In the genomic region with DNA sequence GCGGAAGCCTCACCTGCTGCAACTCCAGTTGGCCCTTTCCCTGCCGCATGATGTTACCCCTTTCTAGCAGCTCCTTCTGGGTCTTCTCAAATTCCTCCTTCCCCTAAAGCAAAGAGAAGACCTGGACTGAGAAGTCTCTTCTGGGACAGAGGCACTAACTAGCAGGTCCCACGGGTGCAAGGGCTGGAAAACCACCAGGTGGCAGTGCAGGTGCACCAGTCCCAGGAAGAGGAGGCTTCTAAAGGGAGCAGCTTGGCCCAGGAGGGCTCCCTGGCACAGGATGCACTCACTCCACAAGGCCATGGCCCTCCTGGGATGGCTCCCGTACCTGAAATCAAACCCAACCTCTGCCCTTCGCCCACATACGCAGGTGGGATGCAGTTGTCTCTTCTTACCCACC, we compare ENCODE assay signal across 8 mouse cellular contexts. TPM values are rescaled to one million over a fixed set of nuclear protein-coding genes. Genes with fewer than 3 reads are reported as not detected.
A peak's percentile ranks its signal among the peaks of the same experiment; 100 is the strongest.
DNase-seq lines count a peak whose midpoint lies in the region; ATAC-seq and TF ChIP-seq lines count a peak whose summit lies in the region.

No protein-coding gene starts in this region.

- no peaks in the 10 kb centered on the region for H3K27me3 ChIP-seq in midbrain, embryonic 11.5 days (ENCODE audit: control insufficient read depth, insufficient read depth, low read length)
- no peaks in the 10 kb centered on the region for H3K27me3 ChIP-seq in midbrain, embryonic 13.5 days
- peaks cover 53% of the 10 kb centered on the region for H3K27me3 ChIP-seq in G1E (ENCODE audit: insufficient read depth, low read length)
- H3K27me3 ChIP-seq in neural tube, embryonic 14.5 days (ENCODE audit: control insufficient read depth, insufficient read depth, low read length): no peaks in the 10 kb centered on the region
- no peaks in the 10 kb centered on the region for H3K27me3 ChIP-seq in forebrain, embryonic 13.5 days

- no peak overlapping the region for H3K4me3 ChIP-seq in midbrain, embryonic 11.5 days (ENCODE audit: low read depth, low read length)
- no peak overlapping the region for H3K4me3 ChIP-seq in midbrain, embryonic 13.5 days (replicated peaks)
- H3K4me3 ChIP-seq in G1E (ENCODE audit: low read depth, low read length): no peak overlapping the region
- no peak overlapping the region for H3K4me3 ChIP-seq in neural tube, embryonic 14.5 days (ENCODE audit: low read depth, low read length)
- no peak overlapping the region for H3K4me3 ChIP-seq in forebrain, embryonic 13.5 days

- no peak overlapping the region for H3K4me2 ChIP-seq in midbrain, embryonic 11.5 days
- no peak overlapping the region for H3K4me2 ChIP-seq in midbrain, embryonic 13.5 days (replicated peaks)
- H3K4me2 ChIP-seq in neural tube, embryonic 14.5 days (ENCODE audit: low read depth, low read length): no peak overlapping the region
- no peak overlapping the region for H3K4me2 ChIP-seq in forebrain, embryonic 13.5 days

- peak; percentile 43; the same call in 1 of the 2 replicates for TF ChIP-seq CTCF in G1E (IDR thresholded peaks at IDR 0.05; ENCODE audit: low read depth, low read length)

- peak; percentile 88 for DNase-seq in midbrain, embryonic 11.5 days (ENCODE audit: low spot score, missing footprints)
- peak; percentile 62 for DNase-seq in G1E (ENCODE audit: low spot score)
- DNase-seq in c-Kit-positive CD71-positive TER-119-positive erythroid progenitor cells, embryonic 14.5 days (ENCODE audit: low spot score): peak; percentile 30
- DNase-seq in gastrocnemius, postnatal 25 days: peak; percentile 56
- DNase-seq in kidney, postnatal 25 days: peak; percentile 82 to 85

- ATAC-seq in midbrain, embryonic 11.5 days (ENCODE audit: low FRiP score): no peak
- no peak for ATAC-seq in midbrain, embryonic 13.5 days
- ATAC-seq in G1E (ENCODE audit: extremely low read depth, insufficient number of reproducible peaks, low FRiP score, poor library complexity, severe bottlenecking): no peak; the same call in 1 of the 2 replicates
- no peak for ATAC-seq in neural tube, embryonic 14.5 days (ENCODE audit: low read depth)
- ATAC-seq in forebrain, embryonic 13.5 days: no peak; the same call in 1 of the 2 replicates

- H3K9me3 ChIP-seq in midbrain, embryonic 11.5 days (ENCODE audit: control insufficient read depth, low read length): no peaks in the 10 kb centered on the region
- H3K9me3 ChIP-seq in midbrain, embryonic 13.5 days: no peaks in the 10 kb centered on the region
- no peaks in the 10 kb centered on the region for H3K9me3 ChIP-seq in G1E (replicated peaks)
- H3K9me3 ChIP-seq in neural tube, embryonic 14.5 days (ENCODE audit: control insufficient read depth, low read length): no peaks in the 10 kb centered on the region
- no peaks in the 10 kb centered on the region for H3K9me3 ChIP-seq in forebrain, embryonic 13.5 days (replicated peaks)

- 87% methylated on average over 6 of the region's 6 CpGs for WGBS in midbrain, embryonic 11.5 days
- WGBS in midbrain, embryonic 13.5 days: 85% methylated on average over 6 of the region's 6 CpGs
- 80% methylated on average over 6 of the region's 6 CpGs for WGBS in neural tube, embryonic 14.5 days
- WGBS in forebrain, embryonic 13.5 days: 75% methylated on average over 6 of the region's 6 CpGs

- H3K4me1 ChIP-seq in midbrain, embryonic 11.5 days (ENCODE audit: control insufficient read depth, insufficient read depth, low read length): peaks cover 17% of the 10 kb centered on the region
- H3K4me1 ChIP-seq in midbrain, embryonic 13.5 days (replicated peaks): peaks cover 27% of the 10 kb centered on the region
- peaks cover 4% of the 10 kb centered on the region; the same call in 1 of the 2 replicates for H3K4me1 ChIP-seq in G1E (ENCODE audit: insufficient read depth, low read depth, low read length)
- peaks cover 22% of the 10 kb centered on the region for H3K4me1 ChIP-seq in neural tube, embryonic 14.5 days (ENCODE audit: control insufficient read depth, insufficient read depth, low read length)
- H3K4me1 ChIP-seq in forebrain, embryonic 13.5 days: peaks cover 24% of the 10 kb centered on the region

- peaks cover 24% of the 10 kb centered on the region for H3K36me3 ChIP-seq in midbrain, embryonic 11.5 days (ENCODE audit: control insufficient read depth, insufficient read depth, low read length)
- H3K36me3 ChIP-seq in midbrain, embryonic 13.5 days: peaks cover 74% of the 10 kb centered on the region
- no peaks in the 10 kb centered on the region for H3K36me3 ChIP-seq in G1E (replicated peaks)
- H3K36me3 ChIP-seq in neural tube, embryonic 14.5 days (ENCODE audit: control insufficient read depth, insufficient read depth, low read length): peaks cover 47% of the 10 kb centered on the region
- peaks cover 77% of the 10 kb centered on the region for H3K36me3 ChIP-seq in forebrain, embryonic 13.5 days (ENCODE audit: poor library complexity, severe bottlenecking)

- H3K27ac ChIP-seq in midbrain, embryonic 11.5 days (ENCODE audit: low read depth, low read length): no peak overlapping the region
- H3K27ac ChIP-seq in midbrain, embryonic 13.5 days: no peak overlapping the region
- H3K27ac ChIP-seq in neural tube, embryonic 14.5 days (ENCODE audit: low read depth, low read length): 0 out of 2 replicates have a peak overlapping the region, but pooled peaks have one; percentile 28
- H3K27ac ChIP-seq in forebrain, embryonic 13.5 days: no peak overlapping the region

- H3K9ac ChIP-seq in midbrain, embryonic 11.5 days (ENCODE audit: low read length): no peak overlapping the region
- H3K9ac ChIP-seq in midbrain, embryonic 13.5 days (replicated peaks): no peak overlapping the region
- no peak overlapping the region for H3K9ac ChIP-seq in neural tube, embryonic 14.5 days (replicated peaks; ENCODE audit: low read depth, low read length)
- no peak overlapping the region for H3K9ac ChIP-seq in forebrain, embryonic 13.5 days

RNA-seq across cellular contexts. Expression of gene Ctrb1, which starts 21.8 kb away (rescaled TPM):
- polyA plus RNA-seq in midbrain, embryonic 11.5 days (2014; fragmentation: Nextera tagmentation; extraction: Ambion mirVana): not detected in 2 replicates
- polyA plus RNA-seq in midbrain, embryonic 13.5 days (2015; fragmentation: Nextera tagmentation; extraction: Ambion mirVana): 1.6 and 2.2 TPM in 2 replicates
- total RNA-seq in G1E (2014; fragmentation: Nextera tagmentation): not detected in 2 replicates
- total RNA-seq in G1E (2017): not detected in 2 replicates
- polyA plus RNA-seq in G1E (2012): not detected in 2 replicates
- not detected for total RNA-seq in gastrocnemius, postnatal 25 days (2021)
- polyA plus RNA-seq in neural tube, embryonic 14.5 days (2014; fragmentation: Nextera tagmentation; extraction: Ambion mirVana): not detected in 2 replicates
- 1.7 TPM in 1 of 2 replicates, not detected in the other for polyA plus RNA-seq in forebrain, embryonic 13.5 days (2015; fragmentation: Nextera tagmentation; extraction: Ambion mirVana)

RNA-seq across cellular contexts. Expression of gene Bcar1, which starts 31.0 kb away (rescaled TPM):
- 36.2 and 42.1 TPM in 2 replicates for polyA plus RNA-seq in midbrain, embryonic 11.5 days (2014; fragmentation: Nextera tagmentation; extraction: Ambion mirVana)
- polyA plus RNA-seq in midbrain, embryonic 13.5 days (2015; fragmentation: Nextera tagmentation; extraction: Ambion mirVana): 48.7 and 55.0 TPM in 2 replicates
- total RNA-seq in G1E (2014; fragmentation: Nextera tagmentation) (0.68 and 1.1 TPM in 2 replicates), G1E (2017) (1.0 and 1.2 TPM in 2 replicates)
- polyA plus RNA-seq in G1E (2012): 0.28 and 0.39 TPM in 2 replicates
- 1 to 10 TPM; 8.7 to 9.7 TPM for total RNA-seq in gastrocnemius, postnatal 25 days (2021)
- polyA plus RNA-seq in neural tube, embryonic 14.5 days (2014; fragmentation: Nextera tagmentation; extraction: Ambion mirVana): 47.6 and 56.4 TPM in 2 replicates
- polyA plus RNA-seq in forebrain, embryonic 13.5 days (2015; fragmentation: Nextera tagmentation; extraction: Ambion mirVana): 49.9 and 50.0 TPM in 2 replicates

Comparison
In these comparisons a context has a peak if more than half of its experiments do, and no peak if none do; other contexts are left out.
1. DNase-seq: peak in every context shown above with its lines; median percentile 88 in midbrain, embryonic 11.5 days; 84 in kidney, postnatal 25 days; 62 in G1E; 56 in gastrocnemius, postnatal 25 days; 30 in c-Kit-positive CD71-positive TER-119-positive erythroid progenitor cells, embryonic 14.5 days.
2. RNA of gene Bcar1, which starts 31.0 kb away (polyA plus RNA-seq): 48.7 to 55.0 TPM in midbrain, embryonic 13.5 days, 49.9 to 50.0 TPM in forebrain, embryonic 13.5 days, 47.6 to 56.4 TPM in neural tube, embryonic 14.5 days and 36.2 to 42.1 TPM in midbrain, embryonic 11.5 days; 0.28 to 0.39 TPM in G1E; every median in the first group is over 10 times any median in the second.